Mouse (Mus musculus) olfactory bulb, adult 2 months (tissue): Measurements from ENCODE around the gene Akap6.

Experiments
- CTCF ChIP-seq: fragments of 200-500 bp; IDR thresholded peaks from 2 replicates; pipeline ENCODE4 v1.5.1; 2012; ENCODE audit warnings: low read depth, mild to moderate bottlenecking, low read length, moderate library complexity; ENCODE audit not compliant: insufficient read depth
- POLR2A ChIP-seq: fragments of 200-500 bp; IDR thresholded peaks from 2 replicates; pipeline ENCODE4 v1.6.1; 2012; ENCODE audit warnings: mild to moderate bottlenecking, low read depth, low read length, moderate library complexity; ENCODE audit not compliant: insufficient read depth

DNA sequence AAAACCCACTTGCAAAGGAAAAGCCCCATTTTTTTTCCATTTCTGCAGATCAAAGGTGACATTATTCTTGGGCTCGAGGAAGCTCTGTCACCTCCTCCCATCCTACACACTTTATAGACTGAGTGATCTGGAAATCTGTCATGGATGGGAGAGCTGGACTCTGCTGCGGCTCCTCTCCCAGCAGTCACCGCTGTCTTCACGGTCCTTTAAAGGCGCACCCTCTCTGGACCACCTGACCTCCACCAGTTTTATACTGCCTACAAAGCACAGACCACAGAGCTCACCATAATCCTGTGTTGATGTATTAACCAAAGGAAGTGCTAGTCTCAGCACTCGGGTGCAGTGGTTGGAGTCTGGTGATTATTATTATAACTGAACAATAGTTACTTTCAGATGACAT is 330.7 kb downstream of the Akap6 start:
- TF ChIP-seq POLR2A = no peak
- no peak for TF ChIP-seq CTCF
